Mouse (Mus musculus) embryonic facial prominence, embryonic 10.5 days (tissue): ENCODE measurements at regions not wholly inside any gene's neighbourhood (a gene's known extent, or its start where the extent isn't known, plus 50 kb on each side); places are given as distances from the start of the nearest gene placed in this dataset.

Experiments used
- DNase-seq: peaks from one replicate; pipeline ENCODE4 v3.0.0-alpha.2; 2017; ENCODE audit warnings: low spot score
- H3K27ac ChIP-seq: fragments of 300-500 bp; sonication (generic); replicated peaks from 2 replicates; pipeline ENCODE4 v1.5.1; 2016; ENCODE audit warnings: mild to moderate bottlenecking
- H3K27me3 ChIP-seq: fragments of 300-500 bp; sonication (generic); replicated peaks from 2 replicates; pipeline ENCODE4 v1.6.1; 2016; ENCODE audit warnings: low read depth, mild to moderate bottlenecking; ENCODE audit not compliant: poor library complexity, severe bottlenecking
- H3K36me3 ChIP-seq: fragments of 300-500 bp; sonication (generic); replicated peaks from 2 replicates; pipeline ENCODE4 v1.6.1; 2016; ENCODE audit warnings: mild to moderate bottlenecking, moderate library complexity
- H3K4me1 ChIP-seq: fragments of 300-500 bp; sonication (generic); 2 replicates; pipeline ENCODE4 v1.6.1; 2016
- H3K4me3 ChIP-seq: fragments of 300-500 bp; sonication (generic); 2 replicates; pipeline ENCODE4 v1.5.1; 2016; ENCODE audit warnings: mild to moderate bottlenecking, moderate library complexity
- H3K9me3 ChIP-seq: fragments of 300-500 bp; sonication (generic); 2 replicates; pipeline ENCODE4 v1.6.1; 2016; ENCODE audit warnings: mild to moderate bottlenecking
- WGBS: fragments of 180-500 bp; shearing (Covaris S2); methylation state at CpG from one replicate; pipeline ENCODE4 v1.1.7; 2016; 5-methylcytosine and 5-hydroxymethylcytosine counted together

GRCm38 (mm10) chr6:98740447-98740846 is 397.9 kb upstream of the Gm765 start:
- no peaks in the 10 kb centered on the region for H3K9me3 ChIP-seq
- H3K4me1 ChIP-seq, result no peaks in the 10 kb centered on the region
- DNase-seq, result no peak
- no peak overlapping the region for H3K27ac ChIP-seq
- WGBS, result 95% methylated on average over 2 of the region's 2 CpGs
- no peaks in the 10 kb centered on the region for H3K27me3 ChIP-seq
- no peaks in the 10 kb centered on the region for H3K36me3 ChIP-seq
- no peak overlapping the region for H3K4me3 ChIP-seq

GRCm38 (mm10) chr6:98731010-98731530 is 388.5 kb upstream of the Gm765 start:
- DNase-seq, result no peak

GRCm38 (mm10) chr6:98726605-98727144 is 384.1 kb upstream of the Gm765 start:
- DNase-seq, result no peak
- Histone ChIP-seq H3K27me3 (no peaks in the 10 kb centered on the region), H3K4me3 (no peak overlapping the region), H3K9me3 (no peaks in the 10 kb centered on the region), H3K27ac (no peak overlapping the region), H3K4me1 (no peaks in the 10 kb centered on the region), H3K36me3 (no peaks in the 10 kb centered on the region)
- 78% methylated on average over 5 of the region's 5 CpGs for WGBS

More at GRCm38 (mm10) chr6:98731010-98731530, 388.5 kb upstream of the Gm765 start:
- Histone ChIP-seq H3K4me3 (no peak overlapping the region), H3K27ac (no peak overlapping the region), H3K27me3 (no peaks in the 10 kb centered on the region), H3K9me3 (no peaks in the 10 kb centered on the region), H3K36me3 (no peaks in the 10 kb centered on the region), H3K4me1 (no peaks in the 10 kb centered on the region)

GRCm38 (mm10) chr6:98704887-98705622 is 362.5 kb upstream of the Gm765 start:
- Histone ChIP-seq H3K27me3 (no peaks in the 10 kb centered on the region), H3K4me3 (no peak overlapping the region), H3K36me3 (no peaks in the 10 kb centered on the region), H3K27ac (no peak overlapping the region; the same call in 1 of the 2 replicates), H3K9me3 (no peaks in the 10 kb centered on the region), H3K4me1 (peaks cover 22% of the 10 kb centered on the region)
- no peak for DNase-seq
- WGBS, result 64% methylated on average over 14 of the region's 14 CpGs

- no peak for DNase-seq
- peaks cover 26% of the 10 kb centered on the region for H3K4me1 ChIP-seq
- no peaks in the 10 kb centered on the region for H3K27me3 ChIP-seq
- no peaks in the 10 kb centered on the region for H3K9me3 ChIP-seq
- no peaks in the 10 kb centered on the region for H3K36me3 ChIP-seq
- no peak overlapping the region for H3K4me3 ChIP-seq
- no peak overlapping the region for H3K27ac ChIP-seq
- WGBS, result 75% methylated on average over 7 of the region's 7 CpGs
Measured at GRCm38 (mm10) chr6:98697571-98697970, 355.0 kb upstream of the Gm765 start.

- Histone ChIP-seq H3K9me3 (no peaks in the 10 kb centered on the region), H3K27me3 (no peaks in the 10 kb centered on the region), H3K4me3 (no peak overlapping the region), H3K27ac (peak overlapping the region; percentile 53), H3K4me1 (peaks cover 51% of the 10 kb centered on the region), H3K36me3 (no peaks in the 10 kb centered on the region)
- DNase-seq, result peak; percentile 35
- WGBS, result 43% methylated on average over 8 of the region's 8 CpGs
Measured at GRCm38 (mm10) chr6:98693411-98693810, 350.9 kb upstream of the Gm765 start.

DNA sequence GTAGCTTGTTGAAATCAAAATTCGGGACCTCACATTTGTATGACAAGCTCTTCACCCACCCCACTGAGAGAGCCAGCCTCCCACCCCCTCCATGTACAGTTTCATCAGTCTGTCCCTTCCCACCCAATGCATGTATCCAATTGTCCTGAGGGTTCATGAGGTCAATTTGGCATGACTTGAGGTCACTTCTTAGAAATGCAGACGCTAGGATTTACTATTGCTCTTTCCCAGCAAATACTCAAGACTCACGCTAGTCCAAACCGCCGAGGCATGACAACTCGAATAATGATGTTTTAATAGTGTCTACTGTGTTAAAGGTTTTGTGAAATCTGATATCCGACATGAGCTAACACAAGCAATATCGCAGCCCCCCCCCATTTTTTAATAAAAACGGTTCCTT is 347.6 kb upstream of the Gm765 start:
- Histone ChIP-seq H3K36me3 (no peaks in the 10 kb centered on the region), H3K27me3 (no peaks in the 10 kb centered on the region), H3K4me1 (peaks cover 52% of the 10 kb centered on the region), H3K27ac (peak overlapping the region; percentile 59), H3K4me3 (no peak overlapping the region), H3K9me3 (no peaks in the 10 kb centered on the region)
- WGBS, result 42% methylated on average over 9 of the region's 9 CpGs
- no peak for DNase-seq

DNA sequence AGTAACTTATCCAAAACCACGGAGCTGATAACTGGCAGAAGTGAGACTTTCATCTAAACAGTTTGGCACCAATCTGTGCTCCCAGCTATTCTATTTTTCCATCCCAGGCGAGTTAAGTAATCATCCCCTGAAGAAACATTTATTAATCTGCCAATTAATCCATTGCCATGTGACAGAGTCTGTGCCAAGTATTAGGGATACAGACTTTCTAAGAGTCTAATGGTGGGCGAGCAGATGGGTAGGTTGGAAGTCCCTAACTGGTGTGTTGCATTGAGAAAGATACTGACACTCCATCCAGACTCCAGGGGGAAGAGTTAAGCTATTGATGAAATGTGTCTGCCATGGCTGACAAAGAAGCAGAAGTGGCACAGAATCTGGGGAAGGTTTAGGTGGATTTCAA is 346.8 kb upstream of the Gm765 start:
- Histone ChIP-seq H3K36me3 (no peaks in the 10 kb centered on the region), H3K27ac (peak overlapping the region; percentile 59), H3K4me1 (peaks cover 56% of the 10 kb centered on the region), H3K27me3 (no peaks in the 10 kb centered on the region), H3K9me3 (no peaks in the 10 kb centered on the region), H3K4me3 (no peak overlapping the region)
- WGBS, result 91% methylated on average over 3 of the region's 3 CpGs
- no peak for DNase-seq

DNA sequence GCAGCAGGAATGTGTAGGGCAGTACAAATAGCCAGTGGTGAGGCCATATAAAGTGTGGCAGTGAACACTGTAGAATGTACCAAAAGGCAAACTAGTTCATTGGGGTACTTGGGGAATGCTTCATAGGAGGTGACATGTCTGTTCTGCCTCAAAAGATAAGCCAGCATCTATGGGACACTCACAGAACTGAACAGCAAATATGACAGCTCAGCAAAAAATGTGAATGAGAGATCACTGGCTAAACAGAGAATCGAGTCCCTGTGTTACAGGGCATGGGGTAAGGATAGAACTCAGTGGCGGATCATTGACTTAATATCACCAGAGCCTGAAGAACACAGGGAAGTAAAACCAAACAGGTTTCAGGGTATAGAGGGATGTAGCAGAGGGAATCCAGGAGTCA is 346.1 kb upstream of the Gm765 start:
- Histone ChIP-seq H3K4me3 (no peak overlapping the region), H3K27ac (no peak overlapping the region), H3K27me3 (no peaks in the 10 kb centered on the region), H3K9me3 (no peaks in the 10 kb centered on the region), H3K36me3 (no peaks in the 10 kb centered on the region), H3K4me1 (peaks cover 50% of the 10 kb centered on the region)
- 91% methylated on average over 2 of the region's 2 CpGs for WGBS
- no peak for DNase-seq

DNA sequence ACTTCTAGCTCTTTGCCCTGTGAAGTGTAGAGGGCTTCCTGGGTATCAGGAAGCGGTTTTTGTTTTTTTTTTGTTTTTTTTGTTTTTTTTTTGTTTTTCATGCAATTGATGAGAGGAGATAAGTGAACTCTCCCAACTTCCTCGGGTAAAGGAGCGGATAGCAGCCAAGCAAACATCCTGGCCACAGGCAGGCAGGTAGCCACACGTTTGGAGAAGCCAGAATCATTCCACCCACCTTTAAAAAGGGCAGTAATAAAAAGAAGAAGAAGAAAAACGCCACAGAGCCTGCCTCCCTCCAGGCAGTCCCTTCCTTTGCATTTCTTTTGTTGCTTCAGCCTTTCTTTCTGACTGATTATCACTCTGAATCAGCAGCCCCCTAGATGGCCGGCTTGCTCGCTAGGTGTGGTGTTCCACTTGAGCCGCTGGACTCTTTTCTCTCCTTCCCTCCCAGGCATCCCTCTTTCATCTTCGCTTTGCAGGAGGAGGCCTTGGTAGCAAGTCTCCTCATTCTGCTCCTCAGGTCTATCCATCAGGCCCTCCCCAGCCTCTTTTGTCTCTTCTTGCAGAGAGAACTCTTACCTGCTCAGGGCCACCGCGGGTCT is 323.9 kb upstream of the Gm765 start:
- H3K27ac ChIP-seq, result peak overlapping the region; percentile 66
- 10% methylated on average over 11 of the region's 11 CpGs for WGBS
- H3K4me3 ChIP-seq, result peak overlapping the region; percentile 23; the same call in 1 of the 2 replicates
- no peaks in the 10 kb centered on the region for H3K9me3 ChIP-seq
- H3K4me1 ChIP-seq, result peaks cover 15% of the 10 kb centered on the region
- DNase-seq, result peak; percentile 25
- H3K27me3 ChIP-seq, result peaks cover 11% of the 10 kb centered on the region
- H3K36me3 ChIP-seq, result no peaks in the 10 kb centered on the region

- Histone ChIP-seq H3K27me3 (no peaks in the 10 kb centered on the region), H3K36me3 (no peaks in the 10 kb centered on the region), H3K4me1 (no peaks in the 10 kb centered on the region), H3K27ac (no peak overlapping the region), H3K4me3 (no peak overlapping the region), H3K9me3 (no peaks in the 10 kb centered on the region)
- no peak for DNase-seq
- 89% methylated on average over 3 of the region's 3 CpGs for WGBS
Measured at GRCm38 (mm10) chr6:98651827-98652226, 309.3 kb upstream of the Gm765 start.

- Histone ChIP-seq H3K9me3 (no peaks in the 10 kb centered on the region), H3K27ac (no peak overlapping the region), H3K4me3 (no peak overlapping the region), H3K27me3 (no peaks in the 10 kb centered on the region), H3K4me1 (no peaks in the 10 kb centered on the region), H3K36me3 (no peaks in the 10 kb centered on the region)
- no peak for DNase-seq
Measured at GRCm38 (mm10) chr6:98651315-98651714, 308.8 kb upstream of the Gm765 start.

GRCm38 (mm10) chr6:98640316-98640715 is 297.8 kb upstream of the Gm765 start:
- Histone ChIP-seq H3K27me3 (no peaks in the 10 kb centered on the region), H3K27ac (no peak overlapping the region), H3K36me3 (no peaks in the 10 kb centered on the region), H3K4me1 (no peaks in the 10 kb centered on the region), H3K4me3 (no peak overlapping the region), H3K9me3 (no peaks in the 10 kb centered on the region)
- 91% methylated on average over 5 of the region's 5 CpGs for WGBS
- DNase-seq, result no peak
